Mouse (Mus musculus): Measurements from ENCODE around the gene Pilrb1.
"Not testable (repeated sequence)": the region's sequence is repeated elsewhere in the genome, so short reads cannot be mapped to it uniquely, and the experiment has no call there.

The Pilrb1 gene

DNA sequence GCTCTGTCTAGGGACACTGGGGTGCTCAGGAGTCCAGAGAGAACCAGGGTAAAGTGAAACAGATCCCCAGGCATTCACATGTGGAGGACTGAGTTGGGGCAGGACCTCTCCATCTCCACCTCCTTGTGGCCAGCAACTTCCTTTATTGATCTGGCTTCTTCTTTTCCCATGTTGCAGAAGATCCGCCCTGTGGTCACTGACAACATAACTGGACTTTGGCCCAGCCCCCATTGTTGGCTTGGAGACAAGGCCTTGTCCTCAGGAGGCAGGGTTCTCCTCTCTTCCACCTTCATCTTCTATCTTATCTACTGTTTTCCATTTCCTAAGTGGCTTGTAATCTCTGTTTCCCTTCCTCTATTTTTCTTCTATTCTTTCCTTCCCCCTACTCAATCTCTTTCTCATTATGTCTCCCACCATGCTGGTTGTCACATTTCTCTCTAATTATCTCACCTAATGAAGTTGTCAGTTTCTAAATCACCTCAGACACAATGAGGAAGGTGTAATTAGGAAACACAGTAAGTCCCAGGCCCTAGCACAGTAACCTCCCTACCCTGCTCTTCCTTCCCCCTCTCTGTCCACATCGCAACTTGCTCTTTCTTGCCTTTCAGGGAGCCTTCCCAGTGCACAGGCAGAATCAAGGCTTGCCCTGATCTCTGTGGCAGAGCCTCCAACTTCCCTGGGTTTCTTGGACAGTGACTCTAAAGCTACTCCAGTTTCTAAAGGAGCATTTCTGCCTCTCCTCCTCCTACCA, at the start of gene Pilrb1:
Gene Pilrb1, minus strand, starts transcription at position 147 of the 751 bp plus-strand sequence.
- DNase-seq (ENCODE audit: low read depth, low spot score) = not testable (repeated sequence)

DNA sequence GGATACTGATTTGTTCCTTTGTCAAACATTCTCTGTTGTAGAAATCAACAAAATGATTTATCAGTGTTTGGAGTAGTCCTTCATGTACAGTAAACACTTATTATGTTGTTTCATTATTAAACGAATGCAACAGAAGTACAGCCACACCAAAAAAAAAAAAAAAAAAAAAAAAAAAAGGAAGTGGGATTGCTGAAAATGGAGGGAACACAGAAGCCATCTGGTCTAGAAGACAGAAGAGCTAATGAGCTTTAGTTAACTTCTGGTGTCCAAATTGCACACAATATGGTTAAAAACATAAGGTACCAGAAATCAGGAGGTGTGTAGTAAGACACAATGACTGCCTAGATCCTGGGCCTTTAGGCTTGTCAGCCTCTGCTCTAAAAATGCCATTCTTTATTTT, 39.9 kb upstream of the Pilrb1 start:
- DNase-seq (ENCODE audit: low read depth, low spot score) = no peak

DNA sequence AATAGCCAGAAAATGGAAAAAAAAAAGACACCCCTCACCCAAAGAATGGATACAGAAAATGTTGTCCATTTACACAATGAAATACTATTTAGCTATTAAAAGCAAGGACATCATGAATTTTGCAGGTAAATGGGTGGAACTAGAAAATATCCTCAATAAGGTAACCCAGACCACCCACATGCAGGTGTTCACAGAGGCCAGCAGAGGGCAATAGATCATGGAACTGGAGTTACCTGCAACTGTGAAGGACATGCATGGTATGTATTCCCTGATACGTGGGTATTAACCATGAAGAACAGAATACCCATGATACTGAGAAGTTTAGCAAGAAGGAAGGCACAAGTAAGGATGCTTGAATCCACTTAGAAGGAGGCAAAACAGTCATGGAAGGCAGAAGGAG, 35.0 kb upstream of the Pilrb1 start:
- DNase-seq (ENCODE audit: low read depth, low spot score) = no peak

DNA sequence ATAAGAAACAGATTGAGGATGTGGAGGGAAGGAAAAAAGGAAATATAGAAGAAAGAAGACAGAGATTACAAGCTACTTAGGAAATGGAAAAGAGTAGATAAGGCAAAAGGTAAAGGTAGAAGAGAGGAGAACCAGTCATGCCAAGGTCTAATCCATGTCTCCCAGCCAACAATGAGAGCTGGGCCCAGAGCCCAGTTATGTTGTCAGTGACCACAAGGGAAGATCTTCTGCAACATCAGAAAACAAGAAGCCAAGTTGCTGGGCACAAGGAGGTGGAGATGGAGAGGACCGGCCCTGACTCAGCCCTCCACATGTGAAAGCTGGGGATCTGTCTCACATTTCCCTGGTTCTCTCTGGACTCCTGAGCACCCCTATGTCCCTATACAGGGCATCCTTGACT, 29.8 kb upstream of the Pilrb1 start:
- no peak for DNase-seq (ENCODE audit: low read depth, low spot score)

DNA sequence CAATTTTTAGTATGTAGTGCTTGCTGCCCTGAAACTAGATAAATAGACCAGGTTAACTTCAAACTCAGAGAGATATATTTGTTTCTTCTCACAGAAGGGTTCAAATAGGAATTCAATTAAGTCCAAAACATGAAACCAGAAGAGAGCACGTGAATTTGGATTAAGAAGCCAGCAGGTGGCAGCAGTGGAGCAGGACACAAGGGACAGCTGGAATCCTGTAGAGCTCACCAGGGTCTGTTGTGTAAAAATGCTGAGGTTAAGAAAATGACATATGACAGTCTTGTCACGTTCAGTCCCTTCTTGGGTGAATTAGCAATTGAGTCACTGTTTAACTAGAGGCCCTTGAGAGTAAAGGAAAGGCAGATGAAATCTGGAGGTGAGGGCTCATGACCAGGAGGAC, 28.0 kb upstream of the Pilrb1 start:
- no peak for DNase-seq (ENCODE audit: low read depth, low spot score)

DNA sequence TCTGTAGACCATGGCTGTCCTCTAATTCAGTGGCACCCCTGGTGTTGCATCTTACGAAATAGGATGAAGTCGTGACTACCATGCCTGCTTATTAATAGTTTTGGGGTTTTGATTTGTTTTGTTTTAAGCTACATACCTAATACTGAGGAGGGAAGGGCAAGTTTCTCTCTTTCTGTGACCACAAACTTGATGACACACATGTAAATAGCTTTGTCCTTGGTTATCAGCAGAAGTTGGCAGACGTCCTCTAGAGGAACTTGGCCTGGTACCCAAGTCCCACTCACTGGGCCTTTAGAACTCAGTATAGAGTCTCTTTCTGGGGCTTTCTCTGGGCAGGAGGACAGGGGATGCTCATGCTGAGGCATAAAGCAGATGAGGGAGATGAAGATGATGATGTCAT, 25.4 kb upstream of the Pilrb1 start:
- no peak for DNase-seq (ENCODE audit: low read depth, low spot score)

DNA sequence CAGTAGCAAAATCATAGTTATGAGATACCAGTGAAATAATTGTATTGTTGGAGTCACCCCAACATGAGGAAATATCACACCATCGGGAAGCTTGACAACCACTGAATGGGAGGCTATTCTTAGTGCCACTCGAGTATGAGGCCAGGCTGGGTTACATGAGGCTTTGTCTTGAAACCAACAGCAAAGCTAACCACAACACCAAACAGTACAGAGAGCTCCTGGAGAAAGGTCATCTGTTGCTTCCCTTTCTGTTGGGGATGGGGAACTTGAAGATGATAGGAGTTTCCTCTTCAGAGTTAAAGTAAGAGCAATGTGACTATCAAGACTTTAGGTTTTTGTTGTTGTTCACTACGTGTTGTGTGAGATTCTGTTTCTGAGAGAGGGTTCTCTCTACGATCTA, 25.0 kb upstream of the Pilrb1 start:
- DNase-seq (ENCODE audit: low read depth, low spot score) = no peak

DNA sequence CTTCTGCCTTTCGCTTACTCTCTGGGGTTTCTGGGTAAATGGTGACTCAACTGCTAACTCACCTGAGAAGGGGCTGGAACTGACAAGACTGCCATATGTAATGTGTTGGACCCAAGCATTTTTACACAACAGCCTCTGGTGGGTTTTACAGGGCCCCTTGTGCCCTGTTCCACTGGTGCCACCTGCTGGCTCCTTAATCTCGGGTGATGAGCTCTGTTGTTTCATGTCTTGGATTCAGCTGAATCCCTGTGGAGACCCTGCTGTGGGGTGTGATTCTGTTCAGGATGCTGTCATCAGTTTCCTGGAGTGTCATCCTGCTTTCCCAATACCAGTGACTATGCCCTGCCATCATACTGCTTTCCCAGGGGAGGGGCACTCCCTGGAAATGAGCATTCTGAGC, 20.0 kb upstream of the Pilrb1 start:
- DNase-seq (ENCODE audit: low read depth, low spot score) = no peak

DNA sequence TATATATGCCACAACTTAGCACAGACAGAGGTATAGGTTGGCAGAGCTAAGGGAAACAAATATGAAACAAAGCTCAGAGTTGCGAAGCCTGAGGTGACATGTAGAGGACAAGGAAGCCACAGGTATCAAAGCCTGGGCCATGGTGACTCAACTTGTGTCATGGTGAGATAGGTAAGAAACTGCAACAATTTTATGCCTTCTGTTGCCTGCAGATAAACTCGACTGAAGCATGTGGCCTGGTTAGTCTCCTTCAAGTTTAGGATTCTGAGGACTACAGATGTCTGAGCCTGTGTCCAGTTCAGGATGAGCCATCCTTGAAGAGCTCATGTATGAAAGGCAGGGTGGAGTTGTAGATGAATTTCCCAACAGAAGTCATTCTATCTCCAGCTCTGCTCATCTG, 17.1 kb upstream of the Pilrb1 start:
- DNase-seq (ENCODE audit: low read depth, low spot score) = no peak

DNA sequence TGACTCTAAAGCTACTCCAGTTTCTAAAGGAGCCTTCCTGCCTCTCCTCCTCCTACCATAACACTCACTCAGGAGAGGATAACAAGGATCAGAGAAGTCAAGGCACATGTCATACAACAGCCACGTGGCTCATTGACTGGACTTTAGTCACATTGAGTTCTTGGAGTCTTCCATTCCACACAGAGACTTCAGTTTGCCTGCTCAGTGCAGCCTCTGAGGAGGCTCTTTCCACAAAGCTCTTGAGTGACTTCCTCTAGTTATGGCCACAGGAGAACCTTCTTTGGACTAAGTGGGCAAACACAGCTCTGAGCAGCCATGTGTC, 14.4 kb upstream of the Pilrb1 start:
- DNase-seq (ENCODE audit: low read depth, low spot score) = not testable (repeated sequence)

DNA sequence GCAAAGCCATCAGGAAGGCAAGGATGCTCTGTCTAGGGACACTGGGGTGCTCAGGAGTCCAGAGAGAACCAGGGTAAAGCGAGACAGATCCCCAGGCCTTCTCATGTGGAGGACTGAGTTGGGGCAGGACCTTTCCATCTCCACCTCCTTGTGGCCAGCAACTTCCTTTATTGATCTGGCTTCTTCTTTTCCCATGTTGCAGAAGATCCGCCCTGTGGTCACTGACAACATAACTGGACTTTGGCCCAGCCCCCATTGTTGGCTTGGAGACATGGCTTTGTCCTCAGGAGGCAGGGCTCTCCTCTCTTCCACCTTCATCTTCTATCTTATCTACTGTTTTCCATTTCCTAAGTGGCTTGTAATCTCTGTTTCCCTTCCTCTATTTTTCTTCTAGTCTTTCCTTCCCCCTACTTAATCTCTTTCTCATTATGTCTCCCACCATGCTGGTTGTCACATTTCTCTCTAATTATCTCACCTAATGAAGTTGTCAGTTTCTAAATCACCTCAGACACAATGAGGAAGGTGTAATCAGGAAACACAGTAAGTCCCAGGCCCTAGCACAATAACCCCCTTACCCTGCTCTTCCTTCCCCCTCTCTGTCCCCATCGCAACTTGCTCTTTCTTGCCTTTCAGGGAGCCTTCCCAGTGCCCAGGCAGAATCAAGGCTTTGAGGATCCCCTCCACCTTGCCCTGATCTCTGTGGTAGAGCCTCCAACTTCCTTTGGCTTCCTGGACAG, 13.9 kb upstream of the Pilrb1 start, which contains the start of gene Pilrb2:
Gene Pilrb2, minus strand, starts transcription at position 172 of the 737 bp plus-strand sequence.
- DNase-seq (ENCODE audit: low read depth, low spot score) = not testable (repeated sequence)

DNA sequence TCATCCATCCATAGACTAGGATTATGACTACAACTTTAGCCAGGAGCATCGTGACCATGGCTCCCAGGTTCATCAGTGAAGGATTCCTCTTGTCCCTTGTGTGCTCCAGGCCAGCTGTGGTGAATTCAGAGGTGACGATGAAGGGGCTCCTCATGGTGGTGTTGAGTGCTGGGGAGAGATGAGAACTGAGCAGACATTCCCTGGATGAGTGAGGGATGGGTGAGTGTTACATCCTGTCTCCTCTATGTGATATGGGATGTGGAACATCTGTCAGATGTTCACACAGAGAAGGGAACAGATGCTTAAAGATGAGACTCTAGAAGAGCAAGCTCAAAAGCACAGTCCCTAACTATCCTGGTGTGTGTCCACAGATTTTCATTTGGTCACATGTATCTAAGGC, 10.7 kb upstream of the Pilrb1 start:
- not testable (repeated sequence) for DNase-seq (ENCODE audit: low read depth, low spot score)

DNA sequence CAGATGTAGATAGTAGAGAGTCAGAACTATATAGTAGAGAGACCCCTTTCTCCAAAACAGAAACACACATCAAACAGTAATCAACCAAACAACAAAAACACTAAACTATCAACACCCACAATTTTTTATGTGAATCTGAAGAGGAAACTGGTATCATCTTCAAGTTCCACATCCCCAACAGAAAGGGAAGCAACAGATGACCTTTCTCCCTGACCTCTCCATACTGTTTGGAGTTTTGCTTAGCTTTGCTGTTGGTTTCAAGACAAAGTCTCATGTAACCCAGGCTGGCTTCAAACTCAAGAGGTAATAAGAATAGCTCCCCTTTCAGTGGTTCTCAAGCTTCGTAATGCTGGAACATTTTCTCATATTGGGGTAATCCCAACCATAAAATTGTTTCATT, 6.1 kb upstream of the Pilrb1 start:
- DNase-seq (ENCODE audit: low read depth, low spot score) = not testable (repeated sequence)

DNA sequence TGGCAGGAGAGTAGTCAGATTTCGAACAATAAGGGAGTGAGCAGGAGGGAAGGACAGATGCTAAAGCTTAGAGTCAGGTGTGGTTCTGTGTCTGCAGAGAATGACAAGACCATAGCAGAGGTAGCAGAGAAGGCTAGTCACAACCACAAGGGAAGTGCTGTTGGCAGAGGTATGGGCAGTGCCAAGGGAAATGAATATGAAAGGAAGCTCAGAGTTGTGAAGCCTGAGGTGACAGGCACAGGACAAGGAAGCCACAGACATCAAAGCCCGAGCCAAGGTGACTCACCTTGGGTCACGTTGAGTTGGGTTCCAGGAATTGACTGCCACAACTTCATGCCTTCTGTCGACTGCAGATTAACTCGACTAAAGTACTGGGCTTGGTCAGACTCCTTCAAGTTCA, 1.0 kb downstream of the Pilrb1 start:
- DNase-seq (ENCODE audit: low read depth, low spot score) = not testable (repeated sequence)

DNA sequence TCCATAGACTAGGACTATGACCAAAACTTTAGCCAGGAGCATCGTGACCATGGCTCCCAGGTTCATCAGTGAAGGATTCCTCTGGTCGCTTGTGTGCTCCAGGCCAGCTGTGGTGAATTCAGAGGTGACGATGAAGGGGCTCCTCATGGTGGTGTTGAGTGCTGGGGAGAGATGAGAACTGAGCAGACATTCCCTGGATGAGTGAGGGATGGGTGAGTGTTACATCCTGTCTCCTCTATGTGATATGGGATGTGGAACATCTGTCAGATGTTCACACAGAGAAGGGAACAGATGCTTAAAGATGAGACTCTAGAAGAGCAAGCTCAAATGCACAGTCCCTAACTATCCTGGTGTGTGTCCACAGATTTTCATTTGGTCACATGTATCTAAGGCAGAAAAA, 3.0 kb downstream of the Pilrb1 start:
- not testable (repeated sequence) for DNase-seq (ENCODE audit: low read depth, low spot score)

DNA sequence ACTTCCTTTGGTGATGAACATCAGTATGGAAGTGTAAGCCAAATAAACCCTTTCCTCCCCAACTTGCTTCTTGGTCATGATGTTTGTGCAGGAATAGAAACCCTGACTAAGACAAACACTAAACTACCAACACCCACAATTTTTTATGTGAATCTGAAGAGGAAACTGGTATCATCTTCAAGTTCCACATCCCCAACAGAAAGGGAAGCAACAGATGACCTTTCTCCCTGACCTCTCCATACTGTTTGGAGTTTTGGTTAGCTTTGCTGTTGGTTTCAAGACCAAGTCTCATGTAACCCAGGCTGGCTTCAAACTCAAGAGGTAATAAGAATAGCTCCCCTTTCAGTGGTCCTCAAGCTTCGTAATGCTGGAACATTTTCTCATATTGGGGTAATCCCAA, 7.6 kb downstream of the Pilrb1 start:
- DNase-seq (ENCODE audit: low read depth, low spot score) = not testable (repeated sequence)

DNA sequence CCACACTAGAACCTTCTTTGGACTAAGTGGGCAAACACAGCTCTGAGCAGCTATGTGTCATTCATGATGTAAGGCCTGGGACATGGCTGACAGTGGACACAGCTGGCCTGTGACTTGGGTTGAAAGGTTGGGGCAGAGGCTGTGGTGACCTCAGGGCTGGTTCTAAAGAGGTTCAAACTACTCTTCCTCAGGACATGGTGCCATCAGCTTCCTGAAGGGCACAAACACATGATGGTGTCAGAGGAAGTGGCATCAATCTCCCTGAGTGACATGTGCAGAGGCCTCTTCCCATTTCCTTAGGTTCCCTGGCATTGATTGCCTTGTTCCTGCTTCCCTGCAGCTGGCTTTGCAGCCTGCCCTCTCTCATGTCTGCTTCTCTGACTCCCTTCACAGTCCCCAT, 20.8 kb downstream of the Pilrb1 start:
- DNase-seq (ENCODE audit: low read depth, low spot score) = not testable (repeated sequence)

DNA sequence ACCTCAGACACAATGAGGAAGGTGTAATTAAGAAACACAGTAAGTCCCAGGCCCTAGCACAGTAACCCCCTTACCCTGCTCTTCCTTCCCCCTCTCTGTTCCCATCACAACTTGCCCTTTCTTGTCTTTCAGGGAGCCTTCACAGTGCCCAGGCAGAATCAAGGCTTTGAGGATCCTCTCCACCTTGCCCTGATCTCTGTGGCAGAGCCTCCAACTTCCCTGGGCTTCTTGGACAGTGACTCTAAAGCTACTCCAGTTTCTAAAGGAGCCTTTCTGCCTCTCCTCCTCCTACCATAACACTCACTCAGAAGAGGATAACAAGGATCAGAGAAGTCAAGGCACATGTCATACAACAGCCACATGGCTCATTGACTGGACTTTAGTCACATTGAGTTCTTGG, 21.3 kb downstream of the Pilrb1 start:
- DNase-seq (ENCODE audit: low read depth, low spot score) = no peak

DNA sequence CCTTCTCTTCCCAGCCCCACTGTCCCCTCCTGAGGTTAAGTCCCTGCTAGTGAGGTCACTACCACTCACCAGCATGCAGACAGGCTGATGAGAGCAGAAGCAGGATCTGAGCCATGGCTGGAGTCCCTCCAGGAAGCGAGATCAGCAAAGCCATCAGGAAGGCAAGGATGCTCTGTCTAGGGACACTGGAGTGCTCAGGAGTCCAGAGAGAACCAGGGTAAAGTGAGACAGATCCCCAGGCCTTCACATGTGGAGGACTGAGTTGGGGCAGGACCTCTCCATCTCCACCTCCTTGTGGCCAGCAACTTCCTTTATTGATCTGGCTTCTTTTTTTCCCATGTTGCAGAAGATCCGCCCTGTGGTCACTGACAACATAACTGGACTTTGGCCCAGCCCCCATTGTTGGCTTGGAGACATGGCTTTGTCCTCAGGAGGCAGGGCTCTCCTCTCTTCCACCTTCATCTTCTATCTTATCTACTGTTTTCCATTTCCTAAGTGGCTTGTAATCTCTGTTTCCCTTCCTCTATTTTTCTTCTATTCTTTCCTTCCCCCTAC, 21.9 kb downstream of the Pilrb1 start, which contains the start of gene Pilra:
Gene Pilra, minus strand, starts transcription at position 316 of the 555 bp plus-strand sequence.
- not testable (repeated sequence) for DNase-seq (ENCODE audit: low read depth, low spot score)

DNA sequence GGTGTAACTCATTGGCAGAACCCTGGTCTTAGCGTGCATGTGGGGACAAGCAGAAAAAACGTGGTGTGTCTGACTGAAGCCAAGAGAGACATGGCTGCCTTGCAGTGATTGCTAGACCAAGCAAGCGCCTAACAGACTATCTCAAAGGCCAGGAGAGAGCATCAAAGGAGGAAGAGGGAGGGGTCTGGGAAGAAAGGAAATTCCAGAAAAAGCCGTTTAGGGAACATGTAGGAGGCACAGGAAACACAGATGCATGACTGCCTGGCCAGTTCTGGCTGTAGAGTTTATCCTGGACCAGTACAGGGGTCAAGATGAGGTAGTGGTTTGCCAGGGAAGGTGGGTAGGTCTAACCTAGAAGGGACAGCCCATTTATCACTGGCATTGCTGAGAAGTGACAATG, 24.4 kb downstream of the Pilrb1 start:
- DNase-seq (ENCODE audit: low read depth, low spot score) = no peak

DNA sequence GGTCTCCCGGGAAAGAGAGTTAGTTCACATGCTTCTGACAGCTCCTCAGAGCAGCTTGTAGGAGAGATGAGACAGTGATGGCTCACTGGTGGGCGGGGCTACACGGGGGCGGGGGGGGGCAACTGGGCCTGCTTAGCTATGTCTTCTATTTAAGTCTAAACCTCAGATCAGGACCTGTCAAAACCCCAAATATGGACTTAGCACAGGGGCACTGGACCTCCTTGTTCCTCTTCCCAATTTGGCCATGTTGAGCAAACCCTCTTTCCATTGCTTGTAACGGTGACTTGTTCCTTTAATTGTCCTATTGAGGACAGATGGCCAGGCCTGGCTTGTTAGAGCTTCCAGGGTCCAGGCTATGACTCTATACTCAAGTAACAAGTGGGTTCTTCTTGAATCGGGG, 26.4 kb downstream of the Pilrb1 start:
- DNase-seq (ENCODE audit: low read depth, low spot score) = no peak

DNA sequence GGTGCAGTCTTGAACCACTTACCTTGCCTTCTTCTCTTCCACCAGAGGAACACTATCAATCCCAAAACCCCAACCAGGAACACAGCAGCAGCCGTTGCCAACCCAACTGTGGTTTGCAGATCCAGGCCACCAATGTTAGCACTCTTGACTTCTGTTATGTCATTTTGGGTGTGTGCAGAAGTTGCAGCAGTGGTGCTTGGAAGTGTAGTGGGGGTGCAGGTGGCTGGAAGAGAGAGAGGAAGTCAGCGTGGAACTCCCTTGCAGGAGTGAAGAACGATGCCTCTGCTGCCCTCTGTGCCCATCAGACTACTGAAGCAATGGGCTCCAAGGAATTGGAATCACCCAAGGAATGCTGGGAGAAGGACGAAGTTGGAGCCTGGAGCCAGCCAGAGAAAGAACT, 26.8 kb downstream of the Pilrb1 start:
- DNase-seq (ENCODE audit: low read depth, low spot score) = no peak

DNA sequence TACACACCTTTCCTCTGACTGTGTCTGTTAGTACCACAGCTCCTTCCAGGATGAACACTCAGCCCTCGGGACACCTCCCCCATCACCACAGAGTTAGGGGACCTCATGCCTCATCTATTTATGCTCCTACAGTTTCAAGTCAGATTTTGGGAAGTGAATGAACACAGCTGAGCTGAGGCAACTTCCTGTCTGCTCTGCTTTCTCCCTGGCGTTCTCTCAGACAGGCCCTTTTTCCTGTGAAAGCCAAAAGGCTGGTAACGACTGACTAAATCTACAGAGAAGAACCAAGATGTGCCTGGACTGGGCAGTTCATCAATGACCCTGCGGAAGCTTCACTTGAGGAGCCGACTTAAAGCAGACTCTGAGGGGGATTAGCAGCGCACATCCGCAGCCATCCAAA, 27.7 kb downstream of the Pilrb1 start:
- DNase-seq (ENCODE audit: low read depth, low spot score) = no peak
